Mouse (Mus musculus) erythroblast, embryonic 14.5 days (primary cell): ENCODE measurements around the gene Ryr2.

Source experiments
- GATA1 ChIP-seq: IDR thresholded peaks from 2 replicates; pipeline ENCODE4 v1.6.1; 2012; ENCODE audit warnings: low read length, inconsistent platforms, mixed read lengths
- TAL1 ChIP-seq: IDR thresholded peaks from 3 replicates; pipeline ENCODE4 v1.6.1; 2012; ENCODE audit warnings: low read length, inconsistent platforms, mixed read lengths

DNA sequence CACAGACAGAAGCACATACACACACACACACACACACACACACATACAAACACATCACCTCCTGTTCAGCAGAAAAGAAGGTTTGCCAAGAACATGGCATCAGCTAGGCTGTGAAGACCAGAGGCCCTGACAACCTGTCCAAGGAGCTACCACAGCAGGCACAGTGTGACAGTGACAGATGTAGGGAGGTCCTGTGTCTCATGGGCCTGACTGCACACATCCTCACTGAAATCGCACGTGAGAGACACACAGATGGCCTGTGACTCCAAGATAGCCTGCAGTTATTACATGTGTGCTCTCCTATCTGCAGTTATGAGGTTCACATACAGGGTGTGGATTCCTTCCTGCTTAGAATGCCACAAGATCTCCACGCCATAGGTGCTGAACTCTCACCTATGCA, 182.0 kb downstream of the Ryr2 start:
- TF ChIP-seq TAL1 (no peak), GATA1 (no peak)
